Mouse (Mus musculus): ENCODE data around the gene Plxnb1. TPM values are rescaled to one million over a fixed set of nuclear protein-coding genes. Genes with fewer than 3 reads are reported as not detected.

The Plxnb1 gene
- total and polyA plus RNA-seq, 2 experiments from 2014 or later = 11.1 to 73.2 TPM

GRCm38 (mm10) chr9:109110240-109110639 is 15.1 kb downstream of the Plxnb1 start:
- Histone ChIP-seq H3K4me3 (ENCODE audit: low read depth, low read length) (no peak overlapping the region), H3K4me1 (ENCODE audit: insufficient read depth, low read length) (no peaks in the 10 kb centered on the region), H3K9me3 (ENCODE audit: low read length) (no peaks in the 10 kb centered on the region), H3K9ac (replicated peaks; ENCODE audit: low read length, poor library complexity, severe bottlenecking) (no peak overlapping the region), H3K27me3 (ENCODE audit: insufficient read depth, low read length) (no peaks in the 10 kb centered on the region), H3K36me3 (ENCODE audit: insufficient read depth, low read length) (peaks cover 86% of the 10 kb centered on the region), H3K4me2 (ENCODE audit: low read depth, low read length, poor library complexity, severe bottlenecking) (no peak overlapping the region), H3K27ac (ENCODE audit: low read depth, low read length) (no peak overlapping the region)
- TF ChIP-seq CTCF (IDR thresholded peaks at IDR 0.05) = no peak
- WGBS = 96% methylated on average over 11 of the region's 11 CpGs
- ATAC-seq (ENCODE audit: low FRiP score) = no peak
- DNase-seq (ENCODE audit: low spot score) = no peak

- DNase-seq (ENCODE audit: low spot score) (no peak), ATAC-seq (ENCODE audit: low FRiP score) (no peak)
- WGBS = 92% methylated on average over 4 of the region's 4 CpGs
Measured at GRCm38 (mm10) chr9:109111101-109111500, 15.9 kb downstream of the Plxnb1 start.

GRCm38 (mm10) chr9:109111591-109111990 is 16.4 kb downstream of the Plxnb1 start:
- WGBS = 92% methylated on average over 9 of the region's 9 CpGs

More at GRCm38 (mm10) chr9:109111101-109111500, 15.9 kb downstream of the Plxnb1 start:
- no peak overlapping the region for H3K27ac ChIP-seq (ENCODE audit: low read depth, low read length)
- peaks cover 86% of the 10 kb centered on the region for H3K36me3 ChIP-seq (ENCODE audit: insufficient read depth, low read length)
- no peaks in the 10 kb centered on the region for H3K4me1 ChIP-seq (ENCODE audit: insufficient read depth, low read length)
- no peak overlapping the region for H3K4me3 ChIP-seq (ENCODE audit: low read depth, low read length)
- TF ChIP-seq CTCF (IDR thresholded peaks at IDR 0.05) = no peak
- no peaks in the 10 kb centered on the region for H3K27me3 ChIP-seq (ENCODE audit: insufficient read depth, low read length)
- H3K9me3 ChIP-seq (ENCODE audit: low read length) = no peaks in the 10 kb centered on the region
- no peak overlapping the region for H3K9ac ChIP-seq (replicated peaks; ENCODE audit: low read length, poor library complexity, severe bottlenecking)
- H3K4me2 ChIP-seq (ENCODE audit: low read depth, low read length, poor library complexity, severe bottlenecking) = no peak overlapping the region

GRCm38 (mm10) chr9:109113331-109113730 is 18.1 kb downstream of the Plxnb1 start:
- no peaks in the 10 kb centered on the region for H3K27me3 ChIP-seq (ENCODE audit: insufficient read depth, low read length)
- peaks cover 93% of the 10 kb centered on the region for H3K36me3 ChIP-seq (ENCODE audit: insufficient read depth, low read length)
- H3K4me2 ChIP-seq (ENCODE audit: low read depth, low read length, poor library complexity, severe bottlenecking) = no peak overlapping the region
- no peaks in the 10 kb centered on the region for H3K4me1 ChIP-seq (ENCODE audit: insufficient read depth, low read length)
- DNase-seq (ENCODE audit: low spot score) (no peak), ATAC-seq (ENCODE audit: low FRiP score) (no peak)
- no peak overlapping the region for H3K4me3 ChIP-seq (ENCODE audit: low read depth, low read length)
- WGBS = 91% methylated on average over 8 of the region's 8 CpGs
- no peak overlapping the region for H3K27ac ChIP-seq (ENCODE audit: low read depth, low read length)
- no peak overlapping the region for H3K9ac ChIP-seq (replicated peaks; ENCODE audit: low read length, poor library complexity, severe bottlenecking)
- no peak for TF ChIP-seq CTCF (IDR thresholded peaks at IDR 0.05)
- H3K9me3 ChIP-seq (ENCODE audit: low read length) = no peaks in the 10 kb centered on the region

More at GRCm38 (mm10) chr9:109111591-109111990, 16.4 kb downstream of the Plxnb1 start:
- Histone ChIP-seq H3K9ac (replicated peaks; ENCODE audit: low read length, poor library complexity, severe bottlenecking) (no peak overlapping the region), H3K9me3 (ENCODE audit: low read length) (no peaks in the 10 kb centered on the region), H3K4me1 (ENCODE audit: insufficient read depth, low read length) (no peaks in the 10 kb centered on the region), H3K4me2 (ENCODE audit: low read depth, low read length, poor library complexity, severe bottlenecking) (no peak overlapping the region), H3K36me3 (ENCODE audit: insufficient read depth, low read length) (peaks cover 86% of the 10 kb centered on the region), H3K27ac (ENCODE audit: low read depth, low read length) (no peak overlapping the region), H3K4me3 (ENCODE audit: low read depth, low read length) (no peak overlapping the region), H3K27me3 (ENCODE audit: insufficient read depth, low read length) (no peaks in the 10 kb centered on the region)
- ATAC-seq (ENCODE audit: low FRiP score) (no peak), DNase-seq (ENCODE audit: low spot score) (no peak)
- no peak for TF ChIP-seq CTCF (IDR thresholded peaks at IDR 0.05)

GRCm38 (mm10) chr9:109114276-109114675 is 19.1 kb downstream of the Plxnb1 start:
- H3K9me3 ChIP-seq (ENCODE audit: low read length) = no peaks in the 10 kb centered on the region
- no peaks in the 10 kb centered on the region for H3K27me3 ChIP-seq (ENCODE audit: insufficient read depth, low read length)
- H3K27ac ChIP-seq (ENCODE audit: low read depth, low read length) = no peak overlapping the region
- H3K4me2 ChIP-seq (ENCODE audit: low read depth, low read length, poor library complexity, severe bottlenecking) = no peak overlapping the region
- H3K9ac ChIP-seq (replicated peaks; ENCODE audit: low read length, poor library complexity, severe bottlenecking) = no peak overlapping the region
- H3K4me3 ChIP-seq (ENCODE audit: low read depth, low read length) = no peak overlapping the region
- DNase-seq (ENCODE audit: low spot score) = no peak
- H3K4me1 ChIP-seq (ENCODE audit: insufficient read depth, low read length) = no peaks in the 10 kb centered on the region
- H3K36me3 ChIP-seq (ENCODE audit: insufficient read depth, low read length) = peaks cover 86% of the 10 kb centered on the region
- whole genome bisulfite sequencing = 97% methylated on average over 11 of the region's 11 CpGs
- TF ChIP-seq CTCF (IDR thresholded peaks at IDR 0.05) = no peak
- no peak for ATAC-seq (ENCODE audit: low FRiP score)

- 96% methylated on average over 7 of the region's 7 CpGs for WGBS
- Histone ChIP-seq H3K9me3 (ENCODE audit: low read length) (no peaks in the 10 kb centered on the region), H3K4me3 (ENCODE audit: low read depth, low read length) (no peak overlapping the region), H3K4me1 (ENCODE audit: insufficient read depth, low read length) (no peaks in the 10 kb centered on the region), H3K27ac (ENCODE audit: low read depth, low read length) (no peak overlapping the region), H3K27me3 (ENCODE audit: insufficient read depth, low read length) (no peaks in the 10 kb centered on the region), H3K4me2 (ENCODE audit: low read depth, low read length, poor library complexity, severe bottlenecking) (no peak overlapping the region), H3K36me3 (ENCODE audit: insufficient read depth, low read length) (peaks cover 80% of the 10 kb centered on the region), H3K9ac (replicated peaks; ENCODE audit: low read length, poor library complexity, severe bottlenecking) (no peak overlapping the region)
- no peak for TF ChIP-seq CTCF (IDR thresholded peaks at IDR 0.05)
- DNase-seq (ENCODE audit: low spot score) (no peak), ATAC-seq (ENCODE audit: low FRiP score) (no peak)
Measured at GRCm38 (mm10) chr9:109114871-109115270, 19.7 kb downstream of the Plxnb1 start.
